Mouse (Mus musculus): ENCODE measurements around the gene Nfe2l2.
A peak's percentile ranks its signal among the peaks of the same experiment; 100 is the strongest.

Gene Nfe2l2

GRCm38 (mm10) chr2:75704234-75705161 is at the start of gene Nfe2l2:
Gene Nfe2l2, minus strand, starts transcription at chr2:75704641.
- DNase-seq (ENCODE audit: low read depth, low spot score): peak; percentile 96

GRCm38 (mm10) chr2:75752306-75753175 is 48.1 kb upstream of the Nfe2l2 start:
- no peak for DNase-seq (ENCODE audit: low read depth, low spot score)

DNA sequence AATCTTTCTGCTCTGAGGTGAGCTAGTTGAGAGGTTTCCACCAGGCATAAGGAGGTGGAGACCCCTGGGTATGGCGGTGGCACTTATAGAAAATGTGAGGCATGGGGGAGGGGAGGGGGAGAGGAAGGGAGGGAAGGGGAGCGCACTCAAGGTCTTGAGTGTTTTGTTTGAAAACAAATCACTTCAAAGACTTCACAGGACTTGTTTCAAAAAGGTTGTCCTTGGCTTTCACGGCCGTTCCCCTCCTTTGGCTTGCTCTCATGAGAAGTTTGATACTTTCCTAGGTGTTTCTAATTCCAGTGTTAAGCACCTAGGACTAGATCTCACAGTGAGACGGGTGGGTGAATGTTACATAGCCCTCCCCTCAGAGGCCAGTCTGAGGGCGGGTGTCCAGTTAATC is 47.5 kb upstream of the Nfe2l2 start:
- no peak for DNase-seq (ENCODE audit: low read depth, low spot score)

DNA sequence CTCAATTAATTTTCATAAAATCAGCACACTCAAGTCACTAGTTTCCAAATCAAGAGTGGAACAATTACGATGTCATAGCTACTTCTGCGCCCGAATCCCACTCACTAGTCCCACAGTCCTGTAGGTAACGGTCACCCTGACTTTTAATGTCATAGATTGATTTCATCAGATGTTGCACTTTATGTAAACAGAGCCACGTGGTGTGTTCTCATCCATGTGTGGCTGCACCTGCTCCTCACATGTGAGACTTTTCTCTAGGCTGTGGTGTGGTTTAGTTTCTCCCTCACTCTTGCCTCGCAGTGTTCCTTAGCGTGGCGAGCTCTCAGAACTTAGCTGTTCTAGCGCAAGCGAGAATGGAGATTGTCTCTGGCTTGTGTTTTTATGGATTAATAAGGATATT is 46.4 kb upstream of the Nfe2l2 start:
- DNase-seq (ENCODE audit: low read depth, low spot score): no peak

- DNase-seq (ENCODE audit: low read depth, low spot score): no peak
These were observed 45.7 kb upstream of the Nfe2l2 start for GRCm38 (mm10) chr2:75750043-75750718.

GRCm38 (mm10) chr2:75748841-75749240 is 44.4 kb upstream of the Nfe2l2 start:
- DNase-seq (ENCODE audit: low read depth, low spot score): no peak

DNA sequence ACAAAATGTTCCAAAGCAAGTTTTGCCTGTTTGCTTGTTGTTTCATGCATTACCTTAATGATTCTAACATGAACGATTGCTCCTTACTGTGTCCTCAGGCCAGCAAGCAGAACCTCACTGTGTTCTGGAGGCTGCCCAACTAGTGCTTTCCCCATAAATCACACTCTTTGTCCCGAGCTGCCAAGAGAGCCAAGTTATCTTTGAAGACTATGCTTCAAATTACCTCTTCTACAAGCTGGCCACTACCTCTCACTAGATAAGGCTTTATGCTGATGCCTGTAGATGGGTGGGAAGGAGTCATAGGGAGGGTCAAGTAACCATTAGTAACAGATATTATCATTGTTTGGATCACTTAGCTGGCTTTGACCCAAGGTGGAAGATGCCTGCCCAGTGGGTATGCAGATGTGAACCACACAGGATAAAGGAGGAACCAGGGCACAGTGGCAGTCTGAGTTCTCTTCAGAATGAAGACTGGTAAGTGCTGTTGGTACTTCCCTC is 32.6 kb upstream of the Nfe2l2 start:
- DNase-seq (ENCODE audit: low read depth, low spot score): no peak

DNA sequence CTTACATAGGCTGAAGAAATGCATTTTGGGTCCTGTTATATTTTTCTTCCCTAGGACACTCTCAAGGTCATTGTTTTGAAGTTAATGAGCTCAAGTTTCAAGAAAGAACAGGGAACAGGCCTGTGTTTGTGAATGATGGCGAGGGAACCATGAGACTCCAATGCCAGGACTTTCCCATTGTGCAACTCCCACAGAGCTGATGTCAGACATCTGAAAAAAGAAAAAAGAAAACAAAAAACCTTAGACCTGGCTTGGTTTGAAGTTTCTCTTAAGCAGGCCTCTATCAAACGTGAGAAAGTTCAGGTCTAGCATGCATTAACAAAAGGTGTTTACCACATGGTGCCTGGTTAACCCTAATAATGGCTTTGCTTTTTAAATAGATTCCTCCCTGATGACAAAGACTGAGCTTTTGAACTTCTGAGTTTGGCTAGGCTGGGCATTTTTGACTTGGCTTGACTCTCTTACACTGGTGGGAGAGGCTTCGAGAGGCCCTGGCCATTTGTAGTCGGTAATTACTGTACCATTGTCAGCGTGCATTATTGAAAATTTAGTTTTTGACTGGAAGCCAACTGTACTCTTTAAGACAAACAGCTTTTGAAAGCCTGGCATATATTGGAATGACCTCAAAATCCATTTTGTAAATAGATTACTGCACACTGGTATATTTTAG is 29.9 kb upstream of the Nfe2l2 start:
- DNase-seq (ENCODE audit: low read depth, low spot score): no peak

GRCm38 (mm10) chr2:75733177-75733576 is 28.7 kb upstream of the Nfe2l2 start:
- DNase-seq (ENCODE audit: low read depth, low spot score): no peak

DNA sequence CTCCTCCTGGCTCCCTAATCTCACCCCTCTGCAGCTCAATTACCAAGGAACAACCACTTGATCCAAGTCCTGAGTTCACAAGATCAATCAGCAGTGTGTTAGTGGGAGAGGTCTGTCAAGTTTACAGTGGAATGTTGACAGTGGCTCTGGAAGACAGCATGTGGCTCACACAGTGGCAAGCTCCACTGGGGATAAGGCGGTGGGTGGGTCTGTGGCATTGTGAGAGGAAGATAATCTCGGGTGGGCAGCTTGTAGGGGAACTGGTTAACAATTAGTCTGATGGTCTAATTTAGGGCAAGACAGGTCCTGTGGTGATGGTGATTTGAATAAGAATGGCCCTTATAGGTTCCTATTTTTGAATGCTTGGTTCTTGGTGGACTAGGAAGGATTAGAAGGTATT is 27.5 kb upstream of the Nfe2l2 start:
- no peak for DNase-seq (ENCODE audit: low read depth, low spot score)

- no peak for DNase-seq (ENCODE audit: low read depth, low spot score)
These were observed 26.8 kb upstream of the Nfe2l2 start for GRCm38 (mm10) chr2:75731233-75731651.

- no peak for DNase-seq (ENCODE audit: low read depth, low spot score)
These were observed 25.6 kb upstream of the Nfe2l2 start for GRCm38 (mm10) chr2:75730052-75730451.

DNA sequence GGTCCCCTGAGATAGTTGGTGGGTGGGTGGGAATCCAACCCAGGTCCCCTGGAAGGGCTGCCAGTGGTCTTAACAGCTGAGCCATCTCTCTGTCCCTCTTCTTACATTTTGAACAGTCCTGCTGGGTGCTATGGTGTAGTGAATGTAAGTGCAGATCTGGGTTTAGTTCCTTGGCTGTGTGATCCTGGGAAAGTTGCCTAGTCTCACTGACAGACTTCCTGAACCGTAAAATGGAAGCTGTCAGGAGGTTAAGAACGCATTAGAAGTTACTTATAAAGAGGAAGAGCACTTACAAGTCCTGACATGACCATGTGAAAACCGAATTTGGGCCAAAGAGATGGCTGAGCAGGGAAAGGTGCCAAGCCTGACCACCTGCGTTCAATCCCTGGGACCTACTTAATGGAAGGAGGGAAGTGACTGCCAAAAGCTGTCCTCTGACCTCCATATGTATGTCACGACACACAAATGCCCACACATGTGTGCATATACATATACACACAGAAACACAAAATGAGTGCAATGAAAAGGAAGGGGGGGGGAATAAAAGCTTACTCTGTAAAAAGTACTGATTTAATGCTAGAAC is 20.5 kb upstream of the Nfe2l2 start:
- DNase-seq (ENCODE audit: low read depth, low spot score): no peak

- DNase-seq (ENCODE audit: low read depth, low spot score): no peak
These were observed 19.0 kb upstream of the Nfe2l2 start for GRCm38 (mm10) chr2:75723481-75723880.

- DNase-seq (ENCODE audit: low read depth, low spot score): no peak
These were observed 18.5 kb upstream of the Nfe2l2 start for GRCm38 (mm10) chr2:75722893-75723292.

DNA sequence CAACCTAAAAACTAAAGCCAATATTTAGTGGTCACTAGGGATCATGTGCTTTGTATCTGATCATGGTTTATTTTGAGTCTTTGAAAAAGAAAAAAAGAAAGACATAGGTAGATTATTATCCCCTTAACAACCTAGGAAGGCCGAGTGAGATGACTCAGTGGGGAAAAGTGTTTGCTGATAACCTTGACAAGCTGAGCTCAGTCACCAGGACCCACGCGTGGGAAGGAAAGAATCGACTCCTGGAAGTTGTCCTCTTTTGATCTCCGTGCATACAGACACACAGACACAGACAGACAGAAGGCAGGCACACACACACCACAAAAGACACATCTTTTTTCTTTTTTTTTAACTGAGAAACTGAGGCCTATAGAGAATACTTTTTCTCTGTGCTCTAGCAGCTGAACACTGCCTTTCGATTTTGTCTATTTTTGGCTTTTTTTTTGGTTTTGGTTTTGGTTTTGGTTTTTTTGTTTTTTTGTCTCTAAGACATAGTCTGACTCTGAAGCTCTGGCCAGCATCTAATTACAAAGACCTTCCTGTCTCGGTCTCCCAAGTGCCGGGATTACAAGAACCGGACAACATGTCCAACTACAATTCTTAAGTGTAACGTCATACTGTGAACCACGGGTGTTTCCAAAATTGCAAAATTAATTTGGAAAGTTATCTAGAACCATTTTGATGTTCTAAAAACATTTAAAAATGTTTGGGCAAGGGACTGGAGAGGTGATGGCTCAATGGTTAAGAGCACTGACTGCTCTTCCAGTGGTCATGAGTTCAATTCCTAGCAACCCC is 16.0 kb upstream of the Nfe2l2 start:
- no peak for DNase-seq (ENCODE audit: low read depth, low spot score)

- no peak for DNase-seq (ENCODE audit: low read depth, low spot score)
These were observed 15.0 kb upstream of the Nfe2l2 start for GRCm38 (mm10) chr2:75719331-75719869.

GRCm38 (mm10) chr2:75716046-75717016 is 11.9 kb upstream of the Nfe2l2 start:
- DNase-seq (ENCODE audit: low read depth, low spot score): no peak

All from forelimb bud, embryonic 11.5 days (tissue).